Mouse (Mus musculus) MEL-GATA-1-ER (cell line): Measurements from ENCODE around the gene Kcnk7.
A peak's percentile ranks its signal among the peaks of the same experiment; 100 is the strongest.

Experiments used
- DNase-seq: peaks from one replicate; pipeline ENCODE4 v3.0.0-alpha.2; 2012; ENCODE audit warnings: low read depth; ENCODE audit errors: extremely low read depth

Gene Kcnk7

GRCm38 (mm10) chr19:5689565-5690342 lies 14.4 kb upstream of the Kcnk7 start:
- DNase-seq: peak; percentile 75

- no peak for DNase-seq
These were observed 13.8 kb upstream of the Kcnk7 start for GRCm38 (mm10) chr19:5690343-5690735.

- DNase-seq: no peak
These were observed 12.6 kb upstream of the Kcnk7 start for GRCm38 (mm10) chr19:5691601-5692000.

GRCm38 (mm10) chr19:5692086-5692912 lies 11.9 kb upstream of the Kcnk7 start:
- peak; percentile 51 for DNase-seq

GRCm38 (mm10) chr19:5692913-5693396 lies 11.2 kb upstream of the Kcnk7 start:
- DNase-seq: no peak

- DNase-seq: no peak
These were observed 10.4 kb upstream of the Kcnk7 start for GRCm38 (mm10) chr19:5693801-5694200.

DNA sequence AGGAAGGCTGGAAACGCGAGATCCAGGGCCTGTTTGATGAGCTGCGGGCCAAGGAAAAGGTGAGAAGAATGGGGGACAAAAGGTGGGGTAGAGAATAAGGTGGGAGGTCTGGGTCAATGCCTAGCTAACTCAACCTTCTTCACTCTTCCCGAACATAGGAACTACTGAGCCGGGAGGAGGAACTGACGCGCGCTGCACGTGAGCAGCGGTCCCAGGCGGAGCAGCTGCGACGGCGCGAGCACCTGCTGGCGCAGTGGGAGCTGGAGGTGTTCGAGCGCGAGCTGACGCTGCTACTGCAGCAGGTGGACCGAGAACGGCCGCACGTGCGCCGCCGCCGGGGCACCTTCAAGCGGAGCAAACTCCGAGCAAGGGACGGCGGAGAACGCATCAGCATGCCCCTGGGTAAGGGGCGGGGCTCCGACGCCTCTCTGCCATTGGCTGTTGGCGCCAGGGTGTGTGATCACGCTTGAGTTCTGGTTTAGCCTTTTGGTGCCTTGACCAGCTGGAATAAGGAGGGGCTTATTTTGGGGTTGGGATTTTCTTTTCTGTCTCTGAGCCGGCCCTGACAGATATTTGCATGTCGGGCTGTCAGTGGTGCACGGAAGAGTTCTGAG lies 8.2 kb upstream of the Kcnk7 start:
- no peak for DNase-seq

GRCm38 (mm10) chr19:5704801-5705571 lies 819 bp downstream of the Kcnk7 start:
- DNase-seq: no peak

- no peak for DNase-seq
These were observed 5.9 kb downstream of the Kcnk7 start for GRCm38 (mm10) chr19:5710068-5710467.

GRCm38 (mm10) chr19:5710581-5710980 lies 6.4 kb downstream of the Kcnk7 start:
- DNase-seq: no peak

- DNase-seq: no peak
These were observed 7.1 kb downstream of the Kcnk7 start for GRCm38 (mm10) chr19:5711218-5711617.

- DNase-seq: no peak
These were observed 7.8 kb downstream of the Kcnk7 start for GRCm38 (mm10) chr19:5711907-5712460.

- no peak for DNase-seq
These were observed 9.1 kb downstream of the Kcnk7 start for GRCm38 (mm10) chr19:5713255-5713654.

- DNase-seq: no peak
These were observed 9.6 kb downstream of the Kcnk7 start for GRCm38 (mm10) chr19:5713730-5714129.

GRCm38 (mm10) chr19:5715793-5716688 lies 11.9 kb downstream of the Kcnk7 start:
- DNase-seq: no peak

DNA sequence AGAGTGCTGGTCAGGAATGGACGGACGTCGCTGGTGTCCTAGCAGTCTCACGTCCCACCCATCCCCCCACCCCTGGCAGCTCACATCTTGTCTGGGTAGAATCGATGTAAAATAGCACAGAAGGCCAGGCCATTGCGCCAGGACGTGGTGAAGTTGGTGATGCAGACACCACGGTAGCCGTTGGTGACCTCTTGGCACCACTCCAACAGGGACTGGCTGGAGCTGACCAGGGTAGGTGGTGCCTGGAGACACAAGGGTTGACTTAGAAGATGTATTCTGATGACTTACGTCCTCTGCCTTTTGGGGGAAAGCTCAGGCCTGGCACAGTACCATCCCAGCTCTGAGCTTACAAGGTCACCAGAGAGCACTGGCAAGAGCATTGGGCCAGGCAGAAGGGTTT lies 12.8 kb downstream of the Kcnk7 start:
- no peak for DNase-seq

- no peak for DNase-seq
These were observed 17.1 kb downstream of the Kcnk7 start for GRCm38 (mm10) chr19:5721233-5721632.

- peak; percentile 33 for DNase-seq
These were observed 18.8 kb downstream of the Kcnk7 start for GRCm38 (mm10) chr19:5722848-5723425.

- DNase-seq: no peak
These were observed 19.9 kb downstream of the Kcnk7 start for GRCm38 (mm10) chr19:5723934-5724548.
